Mouse (Mus musculus) kidney, adult 9 months (tissue): ENCODE data around the gene Zfp280d.
A peak's percentile ranks its signal among the peaks of the same experiment; 100 is the strongest.
"Not testable (repeated sequence)": the region's sequence is repeated elsewhere in the genome, so short reads cannot be mapped to it uniquely, and the experiment has no call there.

Experiments used
- DNase-seq: peaks from one replicate; pipeline ENCODE4 v3.0.0; 2022

The Zfp280d gene

GRCm38 (mm10) chr9:72374996-72375395 is 100.3 kb downstream of the Zfp280d start:
- DNase-seq: no peak

GRCm38 (mm10) chr9:72375639-72376038 is 101.0 kb downstream of the Zfp280d start:
- DNase-seq: no peak

- no peak for DNase-seq
Measured at GRCm38 (mm10) chr9:72385786-72386185, 111.1 kb downstream of the Zfp280d start.

GRCm38 (mm10) chr9:72388934-72389333 is 114.3 kb downstream of the Zfp280d start:
- DNase-seq: no peak

- no peak for DNase-seq
Measured at GRCm38 (mm10) chr9:72389431-72390002, 114.9 kb downstream of the Zfp280d start.

- DNase-seq: no peak
Measured at GRCm38 (mm10) chr9:72390321-72391077, 115.8 kb downstream of the Zfp280d start.

GRCm38 (mm10) chr9:72392686-72393085 is 118.0 kb downstream of the Zfp280d start:
- no peak for DNase-seq

GRCm38 (mm10) chr9:72393238-72393637 is 118.6 kb downstream of the Zfp280d start:
- no peak for DNase-seq

GRCm38 (mm10) chr9:72393869-72394341 is 119.2 kb downstream of the Zfp280d start:
- no peak for DNase-seq

GRCm38 (mm10) chr9:72400121-72400520 is 125.5 kb downstream of the Zfp280d start:
- no peak for DNase-seq

GRCm38 (mm10) chr9:72401769-72402168 is 127.1 kb downstream of the Zfp280d start:
- DNase-seq: not testable (repeated sequence)

- DNase-seq: no peak
Measured at GRCm38 (mm10) chr9:72403421-72403820, 128.8 kb downstream of the Zfp280d start.

GRCm38 (mm10) chr9:72404446-72404845 is 129.8 kb downstream of the Zfp280d start:
- no peak for DNase-seq

- peak; percentile 6 for DNase-seq
Measured at GRCm38 (mm10) chr9:72404934-72405333, 130.3 kb downstream of the Zfp280d start.

GRCm38 (mm10) chr9:72405882-72406638 is 131.4 kb downstream of the Zfp280d start:
- no peak for DNase-seq

GRCm38 (mm10) chr9:72408131-72408586 is 133.5 kb downstream of the Zfp280d start:
- DNase-seq: peak; percentile 78

GRCm38 (mm10) chr9:72409381-72410225 is 134.9 kb downstream of the Zfp280d start:
- no peak for DNase-seq

- no peak for DNase-seq
Measured at GRCm38 (mm10) chr9:72411746-72412145, 137.1 kb downstream of the Zfp280d start.
